Mouse (Mus musculus) heart, embryonic 14.5 days (tissue): ENCODE data around the gene Tatdn3. TPM values are rescaled to one million over a fixed set of nuclear protein-coding genes. Genes with fewer than 3 reads are reported as not detected.

Source experiments
- ATAC-seq: fragments of 200-750 bp; cut with Nextera tagmentation; 2 replicates; pipeline ENCODE4 v1.8.0; 2017; ENCODE audit warnings: low read depth, moderate TSS enrichment; ENCODE audit not compliant: insufficient number of reproducible peaks, insufficient read depth, low FRiP score
- H3K27ac ChIP-seq, 2 experiments: fragments of 200-500 bp in 1 of 2; fragments of 300-500 bp in 1 of 2; sonication (generic) in 1 of 2; replicated peaks in 1 of 2; 2 replicates each; pipeline ENCODE4 v1.5.1; 2012 to 2014; ENCODE audit warnings: low read depth in 2 of 2, low read length in 2 of 2, control low read depth in 1 of 2, mild to moderate bottlenecking in 1 of 2, mixed read lengths in 1 of 2; ENCODE audit not compliant: control insufficient read depth in 1 of 2, insufficient read depth in 1 of 2
- H3K27me3 ChIP-seq: fragments of 300-500 bp; sonication (generic); 2 replicates; pipeline ENCODE4 v1.6.1; 2014; ENCODE audit warnings: mild to moderate bottlenecking, low read length, control low read depth; ENCODE audit not compliant: control insufficient read depth, insufficient read depth
- H3K36me3 ChIP-seq: fragments of 300-500 bp; sonication (generic); 2 replicates; pipeline ENCODE4 v1.6.1; 2014; ENCODE audit warnings: mild to moderate bottlenecking, control low read depth, low read length, mixed read lengths; ENCODE audit not compliant: control insufficient read depth, insufficient read depth
- H3K4me1 ChIP-seq, 2 experiments: fragments of 200-500 bp in 1 of 2; fragments of 300-500 bp in 1 of 2; sonication (generic) in 1 of 2; 2 replicates each; pipeline ENCODE4 v1.6.1; 2012 to 2014; ENCODE audit warnings: low read length in 2 of 2, control low read depth in 1 of 2, mixed read lengths in 1 of 2; ENCODE audit not compliant: control insufficient read depth in 2 of 2, insufficient read depth in 2 of 2
- H3K4me2 ChIP-seq: fragments of 300-500 bp; sonication (generic); 2 replicates; pipeline ENCODE4 v1.6.1; 2014; ENCODE audit warnings: mild to moderate bottlenecking, low read length
- H3K4me3 ChIP-seq, 2 experiments: fragments of 200-500 bp in 1 of 2; fragments of 300-500 bp in 1 of 2; sonication (generic) in 1 of 2; 2 replicates each; pipeline ENCODE4 v1.5.1; 2012 to 2014; ENCODE audit warnings: low read length in 2 of 2, mild to moderate bottlenecking in 2 of 2, control low read depth in 1 of 2, low read depth in 1 of 2, moderate library complexity in 1 of 2; ENCODE audit not compliant: control insufficient read depth in 1 of 2, insufficient read depth in 1 of 2
- H3K9ac ChIP-seq: fragments of 300-500 bp; sonication (generic); 2 replicates; pipeline ENCODE4 v1.6.1; 2014; ENCODE audit warnings: mild to moderate bottlenecking, low read length
- H3K9me3 ChIP-seq: fragments of 300-500 bp; sonication (generic); 2 replicates; pipeline ENCODE4 v1.6.1; 2016; ENCODE audit warnings: low read length, control low read depth; ENCODE audit not compliant: control insufficient read depth
- WGBS: fragments of 180-500 bp; shearing (Covaris S2); extraction: QIAGEN DNeasy Blood & Tissue Kit; methylation state at CpG from one replicate; pipeline ENCODE4 v1.1.7; 2014; 5-methylcytosine and 5-hydroxymethylcytosine counted together
- polyA plus RNA-seq: library from polyadenylated mRNA; unstranded; fragments of >200 nt; fragmentation: Nextera tagmentation; extraction: Ambion mirVana; gene quantifications from 2 replicates; pipeline ENCODE4 v1.2.1, GENCODE M21; 2014

Tatdn3 gene
- 24.4 and 25.9 TPM in 2 replicates for polyA plus RNA-seq

- peak; percentile 79 for ATAC-seq
- H3K9me3 ChIP-seq, result no peaks in the 10 kb centered on the region
- peaks cover 31% of the 10 kb centered on the region for H3K36me3 ChIP-seq
- H3K27ac ChIP-seq, result peak within 1 kb of the TSS; percentile 53 to 60
- H3K9ac ChIP-seq, result peak within 1 kb of the TSS; percentile 90
- H3K27me3 ChIP-seq, result no peaks in the 10 kb centered on the region
- under 1% methylated on average over 56 of the region's 56 CpGs for WGBS
- peaks cover 2 to 5% of the 10 kb centered on the region in 2 experiments; a peak in 3 of 4 replicates for H3K4me1 ChIP-seq
- H3K4me2 ChIP-seq, result peak within 1 kb of the TSS; percentile 88
- H3K4me3 ChIP-seq, result peak within 1 kb of the TSS; percentile 66 to 72
Observed at GRCm38 (mm10) chr1:191062781-191063485, at the start of gene Tatdn3, which contains the start of gene Nsl1. TSS of gene Tatdn3 (minus strand) at chr1:191062932. TSS of gene Nsl1 (plus strand) at chr1:191063012.

DNA sequence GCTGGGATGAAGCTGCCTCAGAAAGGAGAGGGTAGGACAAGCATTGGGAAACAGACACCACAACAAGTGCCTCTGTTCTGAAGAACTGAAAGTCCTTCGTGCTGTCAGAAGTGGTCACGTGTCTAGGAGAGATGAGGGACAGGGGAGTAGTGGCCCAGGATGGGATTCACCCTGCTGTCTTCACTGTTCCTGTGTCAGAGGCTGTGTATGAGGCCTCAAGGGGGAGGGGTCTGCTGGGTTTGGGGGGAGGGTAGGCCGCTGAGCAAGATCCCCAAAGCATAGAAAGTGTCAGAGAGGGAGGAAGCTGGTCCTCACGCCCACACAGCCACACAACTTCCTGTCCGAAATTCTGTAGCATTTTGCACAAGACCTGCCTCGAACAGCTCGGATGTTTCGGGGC is 48.4 kb upstream of the Tatdn3 start:
- no peak for ATAC-seq
- 0 out of 2 replicates have a peak overlapping the region, but pooled peaks have one; percentile 8 for H3K4me2 ChIP-seq

DNA sequence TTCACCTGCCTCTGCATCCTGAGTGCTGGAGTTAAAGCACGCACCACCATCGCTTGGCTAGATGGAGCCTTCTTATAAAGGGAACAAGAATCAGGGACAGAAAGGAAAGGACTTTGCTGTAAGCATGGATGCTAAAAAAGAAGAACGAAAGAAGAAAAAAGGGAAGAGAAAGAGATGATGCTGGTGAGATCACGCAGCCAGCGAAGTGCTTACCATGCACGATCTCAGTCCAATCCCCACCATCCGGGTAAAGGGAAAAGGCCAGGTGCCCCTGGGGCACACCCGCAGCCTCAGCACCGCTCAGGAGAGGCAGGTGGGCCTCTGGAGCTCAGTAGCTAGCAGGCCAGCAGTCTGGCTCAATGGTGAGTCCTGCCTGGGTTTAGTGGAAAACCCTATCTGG is 47.2 kb upstream of the Tatdn3 start:
- peaks cover 3 to 15% of the 10 kb centered on the region in 2 experiments; a peak in 3 of 4 replicates for H3K4me1 ChIP-seq
- H3K36me3 ChIP-seq, result no peaks in the 10 kb centered on the region
- 87% methylated on average over 9 of the region's 9 CpGs for WGBS
- H3K27ac ChIP-seq, result no peak overlapping the region
- no peaks in the 10 kb centered on the region for H3K9me3 ChIP-seq
- no peaks in the 10 kb centered on the region for H3K27me3 ChIP-seq
- no peak for ATAC-seq
- no peak overlapping the region for H3K4me2 ChIP-seq
- H3K4me3 ChIP-seq, result no peak overlapping the region
- H3K9ac ChIP-seq, result no peak overlapping the region

More for the DNA sequence above, 48.4 kb upstream of the Tatdn3 start:
- H3K4me1 ChIP-seq, result peaks cover 9 to 16% of the 10 kb centered on the region in 2 experiments
- H3K27ac ChIP-seq, result peak overlapping the region in 1 of 2 experiments; percentile 37; a peak in 1 of 4 replicates
- no peak overlapping the region for H3K4me3 ChIP-seq
- 50% methylated on average over 8 of the region's 8 CpGs for WGBS
- peak overlapping the region; percentile 21; the same call in 1 of the 2 replicates for H3K9ac ChIP-seq
- H3K27me3 ChIP-seq, result no peaks in the 10 kb centered on the region
- no peaks in the 10 kb centered on the region for H3K9me3 ChIP-seq
- H3K36me3 ChIP-seq, result no peaks in the 10 kb centered on the region

- Histone ChIP-seq H3K4me1 (peaks cover 2 to 12% of the 10 kb centered on the region in 2 experiments; a peak in 1 of 4 replicates), H3K4me2 (no peak overlapping the region), H3K36me3 (no peaks in the 10 kb centered on the region), H3K9me3 (no peaks in the 10 kb centered on the region), H3K27ac (no peak overlapping the region), H3K27me3 (no peaks in the 10 kb centered on the region), H3K9ac (no peak overlapping the region), H3K4me3 (no peak overlapping the region)
- ATAC-seq, result no peak
- WGBS, result 49% methylated on average over 10 of the region's 10 CpGs
Observed at GRCm38 (mm10) chr1:191107306-191107705, 44.6 kb upstream of the Tatdn3 start.

DNA sequence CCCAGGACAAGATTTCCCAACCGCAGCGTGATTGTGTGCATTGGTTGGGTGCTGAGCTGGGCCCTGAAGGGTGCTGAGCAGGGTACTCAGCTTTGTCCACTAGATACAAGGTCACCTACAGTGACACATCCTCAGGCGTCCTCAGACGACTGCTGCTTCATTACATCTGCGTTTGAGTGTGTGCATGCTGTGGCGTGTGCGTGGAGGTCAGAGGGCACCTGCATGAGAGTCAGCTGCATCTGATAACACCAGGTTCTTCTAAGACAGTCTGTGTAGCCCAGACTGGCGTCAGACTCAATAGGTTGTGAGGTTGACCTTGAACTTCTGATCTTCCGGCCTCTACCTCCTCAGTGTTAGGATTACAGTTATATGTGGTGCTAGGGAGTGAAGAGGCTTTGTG is 42.5 kb upstream of the Tatdn3 start:
- Histone ChIP-seq H3K9ac (no peak overlapping the region), H3K4me2 (no peak overlapping the region), H3K36me3 (no peaks in the 10 kb centered on the region), H3K27me3 (no peaks in the 10 kb centered on the region), H3K9me3 (no peaks in the 10 kb centered on the region), H3K4me3 (no peak overlapping the region), H3K4me1 (0 out of 4 replicates have a peak, but pooled peaks cover 0 to 2% of the 10 kb centered on the region in 2 experiments), H3K27ac (no peak overlapping the region)
- 81% methylated on average over 9 of the region's 9 CpGs for WGBS
- no peak for ATAC-seq

- WGBS, result 83% methylated on average over 15 of the region's 15 CpGs
- H3K4me2 ChIP-seq, result no peak overlapping the region
- no peaks in the 10 kb centered on the region for H3K36me3 ChIP-seq
- H3K27ac ChIP-seq, result no peak overlapping the region
- H3K4me3 ChIP-seq, result no peak overlapping the region
- no peak for ATAC-seq
- H3K9me3 ChIP-seq, result no peaks in the 10 kb centered on the region
- H3K27me3 ChIP-seq, result 0 out of 2 replicates have a peak, but pooled peaks cover 3% of the 10 kb centered on the region
- no peak overlapping the region for H3K9ac ChIP-seq
- peaks cover 5% of the 10 kb centered on the region in 2 experiments; a peak in 1 of 4 replicates for H3K4me1 ChIP-seq
Observed at GRCm38 (mm10) chr1:191102730-191103370, 40.1 kb upstream of the Tatdn3 start.

DNA sequence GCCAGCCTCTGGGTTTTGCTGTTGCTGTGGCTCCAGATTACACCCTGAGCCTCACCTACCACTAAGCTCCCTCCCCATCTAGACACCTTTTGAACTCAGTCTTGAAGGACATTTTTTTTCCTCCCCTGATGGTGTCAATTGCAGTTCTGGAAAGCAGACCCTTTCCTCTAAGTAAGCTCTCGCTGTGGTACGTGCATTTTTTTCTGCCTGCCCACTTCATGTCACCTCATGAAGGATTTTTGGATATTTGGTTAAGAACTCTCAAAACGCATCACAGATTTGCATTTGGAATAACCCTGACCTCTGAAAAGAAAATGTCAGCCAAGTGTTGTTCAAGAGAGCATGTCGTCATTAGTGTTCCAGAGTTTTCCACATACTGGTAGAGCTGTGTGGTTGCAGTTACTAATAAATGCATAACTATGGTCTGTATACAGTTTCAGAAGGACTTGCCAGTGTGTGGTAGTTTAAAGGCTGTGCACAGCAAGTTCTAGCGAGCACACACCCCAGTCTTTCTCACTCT is 37.1 kb upstream of the Tatdn3 start:
- Histone ChIP-seq H3K4me3 (no peak overlapping the region), H3K9ac (no peak overlapping the region), H3K4me2 (no peak overlapping the region), H3K27ac (no peak overlapping the region), H3K27me3 (0 out of 2 replicates have a peak, but pooled peaks cover 3% of the 10 kb centered on the region), H3K4me1 (peaks cover 4 to 9% of the 10 kb centered on the region in 2 experiments; a peak in 3 of 4 replicates), H3K9me3 (no peaks in the 10 kb centered on the region), H3K36me3 (no peaks in the 10 kb centered on the region)
- ATAC-seq, result no peak
- WGBS, result 76% methylated on average over 5 of the region's 5 CpGs
